Mouse (Mus musculus) intestine, embryonic 14.5 days (tissue): ENCODE measurements around the gene Fbxw4. TPM values are rescaled to one million over a fixed set of nuclear protein-coding genes. Genes with fewer than 3 reads are reported as not detected.

Source experiments
- ATAC-seq: fragments of 200-750 bp; cut with Nextera tagmentation; replicated peaks from 2 replicates; pipeline ENCODE4 v1.8.0; 2017; ENCODE audit warnings: low read depth, moderate number of reproducible peaks, moderate TSS enrichment, moderate library complexity; ENCODE audit not compliant: low FRiP score, low TSS enrichment
- DNase-seq: peaks from one replicate; pipeline ENCODE4 v3.0.0-alpha.2; 2018; ENCODE audit warnings: low spot score
- H3K27ac ChIP-seq: fragments of 300-500 bp; sonication (generic); 2 replicates; pipeline ENCODE4 v1.5.1; 2014; ENCODE audit warnings: low read depth, mild to moderate bottlenecking, control low read depth
- H3K27me3 ChIP-seq: fragments of 300-500 bp; sonication (generic); replicated peaks from 2 replicates; pipeline ENCODE4 v1.6.1; 2014; ENCODE audit warnings: low read length, control low read depth; ENCODE audit not compliant: control insufficient read depth, insufficient read depth
- H3K36me3 ChIP-seq: fragments of 300-500 bp; sonication (generic); 2 replicates; pipeline ENCODE4 v1.6.1; 2014; ENCODE audit warnings: low read length, control low read depth; ENCODE audit not compliant: control insufficient read depth, insufficient read depth
- H3K4me1 ChIP-seq: fragments of 300-500 bp; sonication (generic); replicated peaks from 2 replicates; pipeline ENCODE4 v1.6.1; 2014; ENCODE audit warnings: low read length, control low read depth, mixed read lengths; ENCODE audit not compliant: control insufficient read depth, insufficient read depth
- H3K4me2 ChIP-seq: fragments of 300-500 bp; sonication (generic); 2 replicates; pipeline ENCODE4 v1.6.1; 2014; ENCODE audit warnings: low read length
- H3K4me3 ChIP-seq: fragments of 300-500 bp; sonication (generic); 2 replicates; pipeline ENCODE4 v1.5.1; 2014; ENCODE audit warnings: low read depth, low read length, control low read depth, mixed read lengths
- H3K9ac ChIP-seq: fragments of 300-500 bp; sonication (generic); 2 replicates; pipeline ENCODE4 v1.6.1; 2014; ENCODE audit warnings: mild to moderate bottlenecking, low read length
- H3K9me3 ChIP-seq: fragments of 300-500 bp; sonication (generic); 2 replicates; pipeline ENCODE4 v1.6.1; 2016; ENCODE audit warnings: low read length, control low read depth; ENCODE audit not compliant: control insufficient read depth
- WGBS: fragments of 180-500 bp; shearing (Covaris S2); extraction: QIAGEN DNeasy Blood & Tissue Kit; methylation state at CpG from one replicate; pipeline ENCODE4 v1.1.7; 2014; 5-methylcytosine and 5-hydroxymethylcytosine counted together
- polyA plus RNA-seq: library from polyadenylated mRNA; unstranded; fragments of >200 nt; fragmentation: Nextera tagmentation; extraction: Ambion mirVana; gene quantifications from 2 replicates; pipeline ENCODE4 v1.2.1, GENCODE M21; 2014

Fbxw4 gene
- polyA plus RNA-seq, 1 experiment from 2014 or later = 5.2 TPM

- Histone ChIP-seq H3K9me3 (no peaks in the 10 kb centered on the region), H3K4me3 (no peak overlapping the region), H3K4me2 (no peak overlapping the region), H3K36me3 (peaks cover 37% of the 10 kb centered on the region), H3K4me1 (0 out of 2 replicates have a peak, but pooled peaks cover 4% of the 10 kb centered on the region), H3K9ac (no peak overlapping the region), H3K27me3 (no peaks in the 10 kb centered on the region), H3K27ac (no peak overlapping the region)
- DNase-seq (no peak), ATAC-seq (no peak)
- 71% methylated on average over 5 of the region's 5 CpGs for WGBS
These were observed 130.8 kb downstream of the Fbxw4 start for GRCm38 (mm10) chr19:45529294-45529693.

Other genes with a start within 250 kb of the Fbxw4 start
- 13.5 and 14.3 TPM in 2 replicates for gene Poll, start 99.8 kb downstream of the Fbxw4 start, polyA plus RNA-seq
- 41.8 and 44.0 TPM in 2 replicates for gene Gm17018, start 99.7 kb downstream of the Fbxw4 start, polyA plus RNA-seq
- not detected in 2 replicates for gene Fgf8, start 82.6 kb upstream of the Fbxw4 start, polyA plus RNA-seq
- 16.3 and 16.7 TPM in 2 replicates for gene Npm3, start 89.3 kb upstream of the Fbxw4 start, polyA plus RNA-seq
- 55.0 and 58.9 TPM in 2 replicates for gene Mgea5, start 123.5 kb upstream of the Fbxw4 start, polyA plus RNA-seq
- gene Kcnip2, start 155.7 kb upstream of the Fbxw4 start, polyA plus RNA-seq = 1.3 and 1.6 TPM in 2 replicates